Mouse (Mus musculus) hindbrain, embryonic 14.5 days (tissue): ENCODE measurements around the gene Eif5a. TPM values are rescaled to one million over a fixed set of nuclear protein-coding genes. Genes with fewer than 3 reads are reported as not detected.
A peak's percentile ranks its signal among the peaks of the same experiment; 100 is the strongest.
"Not testable (repeated sequence)": the region's sequence is repeated elsewhere in the genome, so short reads cannot be mapped to it uniquely, and the experiment has no call there.

Source experiments
- ATAC-seq: fragments of 200-750 bp; cut with Nextera tagmentation; 2 replicates; pipeline ENCODE4 v1.8.0; 2017; ENCODE audit warnings: moderate number of reproducible peaks, mild to moderate bottlenecking, moderate TSS enrichment, moderate library complexity; ENCODE audit not compliant: low FRiP score
- DNase-seq: peaks from one replicate; pipeline ENCODE4 v3.0.0-alpha.2; 2015; ENCODE audit warnings: low spot score
- H3K27ac ChIP-seq: fragments of 300-500 bp; sonication (generic); 2 replicates; pipeline ENCODE4 v1.5.1; 2014; ENCODE audit warnings: mild to moderate bottlenecking, moderate library complexity
- H3K27me3 ChIP-seq: fragments of 300-500 bp; sonication (generic); 2 replicates; pipeline ENCODE4 v1.6.1; 2014; ENCODE audit warnings: mild to moderate bottlenecking, low read length, mixed read lengths; ENCODE audit not compliant: control insufficient read depth, insufficient read depth
- H3K36me3 ChIP-seq: fragments of 300-500 bp; sonication (generic); replicated peaks from 2 replicates; pipeline ENCODE4 v1.6.1; 2014; ENCODE audit not compliant: control insufficient read depth, insufficient read depth
- H3K4me1 ChIP-seq: fragments of 300-500 bp; sonication (generic); replicated peaks from 2 replicates; pipeline ENCODE4 v1.6.1; 2014; ENCODE audit warnings: antibody characterized with exemption, low read length, mixed read lengths; ENCODE audit not compliant: control insufficient read depth, insufficient read depth
- H3K4me2 ChIP-seq: fragments of 300-500 bp; sonication (generic); replicated peaks from 2 replicates; pipeline ENCODE4 v1.6.1; 2014; ENCODE audit warnings: mild to moderate bottlenecking, moderate library complexity
- H3K4me3 ChIP-seq: fragments of 300-500 bp; sonication (generic); replicated peaks from 2 replicates; pipeline ENCODE4 v1.5.1; 2014; ENCODE audit warnings: mild to moderate bottlenecking, low read length
- H3K9ac ChIP-seq: fragments of 300-500 bp; sonication (generic); 2 replicates; pipeline ENCODE4 v1.6.1; 2014
- H3K9me3 ChIP-seq: fragments of 300-500 bp; sonication (generic); 2 replicates; pipeline ENCODE4 v1.6.1; 2016; ENCODE audit warnings: low read length; ENCODE audit not compliant: control insufficient read depth
- WGBS: fragments of 180-500 bp; shearing (Covaris S2); extraction: QIAGEN DNeasy Blood & Tissue Kit; methylation state at CpG from one replicate; pipeline ENCODE4 v1.1.7; 2014; 5-methylcytosine and 5-hydroxymethylcytosine counted together
- polyA plus RNA-seq: library from polyadenylated mRNA; unstranded; fragments of >200 nt; fragmentation: Nextera tagmentation; extraction: Ambion mirVana; gene quantifications from 2 replicates; pipeline ENCODE4 v1.2.1, GENCODE M21; 2014

The Eif5a gene
- polyA plus RNA-seq, 1 experiment from 2014 or later, result 1,061 TPM

GRCm38 (mm10) chr11:69930176-69930575, 8.4 kb upstream of the Eif5a start:
- not testable (repeated sequence) for H3K27ac ChIP-seq, H3K9me3 ChIP-seq, DNase-seq, H3K36me3 ChIP-seq, H3K4me1 ChIP-seq, H3K27me3 ChIP-seq, H3K4me2 ChIP-seq, ATAC-seq, H3K9ac ChIP-seq, H3K4me3 ChIP-seq
- 89% methylated on average over 8 of the region's 8 CpGs for WGBS

- Histone ChIP-seq H3K9ac (no peak overlapping the region), H3K4me2 (no peak overlapping the region), H3K4me1 (no peaks in the 10 kb centered on the region), H3K4me3 (no peak overlapping the region), H3K9me3 (no peaks in the 10 kb centered on the region), H3K36me3 (no peaks in the 10 kb centered on the region), H3K27ac (no peak overlapping the region), H3K27me3 (peaks cover 4% of the 10 kb centered on the region; the same call in 1 of the 2 replicates)
- no peak for ATAC-seq
- WGBS, result 83% methylated on average over 4 of the region's 4 CpGs
- no peak for DNase-seq
Observed at GRCm38 (mm10) chr11:69929712-69930111, 8.0 kb upstream of the Eif5a start.

- H3K36me3 ChIP-seq, result no peaks in the 10 kb centered on the region
- H3K9me3 ChIP-seq, result no peaks in the 10 kb centered on the region
- 96% methylated on average over 2 of the region's 2 CpGs for WGBS
Observed at GRCm38 (mm10) chr11:69927501-69927900, 5.7 kb upstream of the Eif5a start.

DNA sequence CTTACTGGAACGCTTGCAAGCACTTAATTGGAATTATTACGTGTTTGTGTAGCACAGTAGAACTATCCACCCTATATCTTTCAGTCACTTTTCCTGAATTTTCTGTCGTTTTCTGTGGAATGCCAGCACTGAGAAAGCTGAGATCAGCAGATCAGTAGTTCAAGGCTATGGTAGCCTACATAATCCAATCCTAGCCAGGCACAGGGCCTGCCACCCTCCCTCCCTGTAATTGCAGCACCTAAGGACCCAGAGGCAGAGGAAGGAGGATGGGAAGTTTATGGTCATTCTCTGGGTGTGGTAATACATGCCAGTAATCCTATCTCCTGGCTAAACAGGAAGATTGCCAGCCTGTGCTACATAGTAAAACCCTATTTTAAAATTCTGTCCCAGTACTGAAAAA, 1.0 kb upstream of the Eif5a start:
- Histone ChIP-seq H3K27me3 (no peaks in the 10 kb centered on the region), H3K4me2 (peak overlapping the region; percentile 68; the same call in 1 of the 2 replicates), H3K9me3 (no peaks in the 10 kb centered on the region), H3K9ac (peak overlapping the region; percentile 62; the same call in 1 of the 2 replicates), H3K36me3 (peaks cover 16% of the 10 kb centered on the region), H3K27ac (no peak overlapping the region), H3K4me3 (no peak overlapping the region), H3K4me1 (peaks cover 22% of the 10 kb centered on the region)
- WGBS, result 68% methylated on average over 3 of the region's 3 CpGs
- DNase-seq (no peak), ATAC-seq (no peak)

More at GRCm38 (mm10) chr11:69927501-69927900, 5.7 kb upstream of the Eif5a start:
- Histone ChIP-seq H3K4me3 (no peak overlapping the region), H3K27ac (no peak overlapping the region), H3K27me3 (no peaks in the 10 kb centered on the region), H3K9ac (no peak overlapping the region), H3K4me1 (peaks cover 3% of the 10 kb centered on the region; the same call in 1 of the 2 replicates), H3K4me2 (no peak overlapping the region)
- no peak for DNase-seq
- ATAC-seq, result no peak

DNA sequence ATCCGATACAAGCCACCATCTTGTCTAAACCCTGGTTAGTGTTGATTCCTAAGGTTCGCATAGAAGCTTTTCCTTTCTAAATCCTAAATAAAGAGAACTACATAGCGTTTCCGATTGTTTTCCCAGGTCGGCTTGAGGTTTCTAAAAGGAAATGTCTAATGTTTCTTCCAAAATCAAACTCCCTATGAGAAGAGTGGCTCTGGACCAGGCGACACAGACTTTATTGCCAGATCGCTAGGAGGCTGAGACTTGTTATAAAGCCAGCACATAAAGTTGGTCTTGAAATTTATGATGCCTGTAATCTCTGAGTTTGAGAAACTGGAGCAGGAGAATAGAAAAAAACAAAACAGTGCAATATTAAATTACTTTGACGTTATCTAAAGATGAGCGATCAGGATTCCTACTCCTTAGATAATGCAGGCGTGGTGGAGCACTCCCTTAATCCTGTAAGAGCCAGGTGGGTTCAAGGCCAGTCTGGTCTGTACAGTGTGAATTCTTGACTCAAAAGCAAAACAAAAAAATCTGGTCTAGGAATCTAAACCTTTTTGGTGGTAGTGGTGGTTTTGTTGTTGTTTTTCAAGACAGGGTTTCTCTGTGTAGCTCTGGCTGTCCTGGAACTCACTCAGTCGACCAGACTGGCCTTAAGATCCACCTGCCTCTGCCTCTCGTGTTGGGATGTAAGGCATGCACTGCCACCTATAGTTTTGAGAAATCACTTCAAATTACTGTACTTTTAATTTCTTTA, 426 bp upstream of the Eif5a start:
- no peaks in the 10 kb centered on the region for H3K27me3 ChIP-seq
- WGBS, result 4% methylated on average over 12 of the region's 12 CpGs
- H3K4me3 ChIP-seq, result peak overlapping the region; percentile 93
- H3K4me1 ChIP-seq, result peaks cover 22% of the 10 kb centered on the region
- no peaks in the 10 kb centered on the region for H3K9me3 ChIP-seq
- no peak for DNase-seq
- H3K9ac ChIP-seq, result peak overlapping the region; percentile 62
- peak overlapping the region; percentile 92 for H3K27ac ChIP-seq
- peak overlapping the region; percentile 68 for H3K4me2 ChIP-seq
- no peak for ATAC-seq
- H3K36me3 ChIP-seq, result peaks cover 22% of the 10 kb centered on the region

DNA sequence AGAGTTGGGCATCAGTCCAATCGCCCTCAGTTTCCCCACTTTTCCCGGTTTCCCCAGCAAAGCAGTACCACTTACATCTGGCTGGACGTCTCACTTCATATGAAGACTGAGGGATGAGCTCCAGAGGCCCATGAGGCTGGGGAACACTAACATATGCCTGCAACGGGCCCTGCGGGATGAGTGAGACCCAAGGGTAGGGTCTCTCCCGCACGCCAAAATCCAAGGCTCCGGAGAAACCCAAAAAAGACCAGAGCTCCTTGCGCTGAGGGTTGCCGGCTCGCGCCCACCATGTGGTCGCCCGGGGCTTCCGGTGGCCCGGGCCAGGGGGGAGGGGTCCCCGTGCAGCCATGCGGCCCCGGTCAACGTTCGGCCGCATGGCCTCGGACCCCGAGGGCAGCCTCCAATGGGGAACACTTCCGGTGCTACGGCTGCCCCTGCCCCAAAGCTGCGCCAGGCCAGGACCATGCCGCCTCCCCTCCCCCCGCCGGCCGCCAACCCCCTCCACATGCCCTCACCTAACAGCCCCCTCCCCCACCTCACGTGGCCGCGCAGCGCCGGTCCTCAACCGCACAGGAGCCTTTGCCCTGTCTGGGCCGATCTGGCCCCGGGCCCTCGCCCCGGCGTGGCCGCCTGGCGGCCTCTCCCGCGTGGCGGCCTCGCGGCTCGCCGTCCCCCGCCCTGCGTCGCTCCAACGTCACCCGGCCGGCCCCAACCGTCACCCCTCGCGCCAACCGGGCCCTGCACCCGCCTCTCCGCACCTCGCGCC, 1.3 kb downstream of the Eif5a start:
- no peak for DNase-seq

DNA sequence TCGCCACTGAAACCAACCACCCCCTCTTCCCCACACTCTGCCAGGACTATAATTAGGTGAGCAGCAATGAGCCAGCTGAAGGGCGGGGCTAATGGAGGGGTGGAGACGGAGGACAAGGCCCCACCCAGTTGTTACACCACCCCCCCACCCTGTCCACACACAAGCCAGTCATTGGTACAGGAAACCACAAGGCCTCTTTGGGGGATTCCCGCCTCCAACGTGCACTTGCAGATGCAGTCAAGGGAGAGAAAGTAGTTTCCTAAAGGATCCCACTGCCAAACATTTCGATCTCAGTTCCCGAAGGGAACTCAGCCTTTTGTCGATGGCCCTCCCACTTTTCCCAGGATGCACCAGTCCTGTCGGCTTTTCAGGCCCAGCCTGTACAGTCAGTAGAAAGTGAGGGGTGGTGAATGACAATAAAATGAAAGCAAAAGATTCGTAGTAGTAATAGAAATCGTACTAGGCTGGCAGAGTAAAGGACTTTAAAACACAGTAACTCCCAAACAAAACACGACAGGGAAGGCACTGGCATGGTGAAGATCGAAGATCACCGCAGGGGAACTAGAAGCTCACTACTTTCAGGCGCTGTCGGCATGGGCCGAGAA, 2.0 kb downstream of the Eif5a start:
- Histone ChIP-seq H3K4me1 (peaks cover 29% of the 10 kb centered on the region), H3K27me3 (no peaks in the 10 kb centered on the region), H3K9me3 (no peaks in the 10 kb centered on the region), H3K4me3 (peak overlapping the region; percentile 93), H3K4me2 (peak overlapping the region; percentile 97), H3K27ac (peak overlapping the region; percentile 94), H3K36me3 (peaks cover 46% of the 10 kb centered on the region), H3K9ac (peak overlapping the region; percentile 92)
- DNase-seq, result no peak
- no peak for ATAC-seq
- WGBS, result 2% methylated on average over 17 of the region's 17 CpGs

More for the DNA sequence above, 1.3 kb downstream of the Eif5a start:
- H3K9me3 ChIP-seq, result no peaks in the 10 kb centered on the region
- H3K4me1 ChIP-seq, result peaks cover 22% of the 10 kb centered on the region
- H3K4me2 ChIP-seq, result peak overlapping the region; percentile 97
- peaks cover 39% of the 10 kb centered on the region for H3K36me3 ChIP-seq
- H3K27ac ChIP-seq, result peak overlapping the region; percentile 94
- no peaks in the 10 kb centered on the region for H3K27me3 ChIP-seq
- ATAC-seq, result no peak; the same call in none of the 2 replicates
- H3K4me3 ChIP-seq, result peak overlapping the region; percentile 93
- WGBS, result 1% methylated on average over 49 of the region's 65 CpGs
- H3K9ac ChIP-seq, result peak overlapping the region; percentile 92

DNA sequence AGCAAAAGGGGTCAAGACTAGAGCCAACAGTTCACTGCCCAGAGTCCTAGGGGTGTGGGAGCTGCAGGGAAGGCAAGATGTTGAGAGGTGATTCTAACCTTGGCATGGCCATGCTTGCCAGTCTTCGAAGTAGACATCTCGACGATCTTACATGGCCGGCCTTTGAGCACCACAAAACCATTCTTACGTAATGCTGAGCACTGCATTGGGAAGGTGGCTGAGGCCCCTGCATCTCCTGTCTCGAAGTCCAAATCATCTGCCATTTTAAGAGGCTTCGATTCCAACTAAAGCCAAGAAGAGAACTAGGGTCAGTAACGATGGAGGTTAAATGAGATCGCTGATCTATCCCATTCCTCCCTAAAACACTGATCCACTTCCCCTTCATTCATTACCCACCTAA, 2.7 kb downstream of the Eif5a start:
- Histone ChIP-seq H3K27me3 (no peaks in the 10 kb centered on the region), H3K27ac (no peak overlapping the region), H3K4me2 (peak overlapping the region; percentile 97), H3K4me3 (peak overlapping the region; percentile 93), H3K4me1 (peaks cover 35% of the 10 kb centered on the region), H3K36me3 (peaks cover 47% of the 10 kb centered on the region), H3K9ac (peak overlapping the region; percentile 92; the same call in 1 of the 2 replicates), H3K9me3 (no peaks in the 10 kb centered on the region)
- DNase-seq (no peak), ATAC-seq (no peak)
- 84% methylated on average over 9 of the region's 9 CpGs for WGBS

GRCm38 (mm10) chr11:69918118-69918517, 3.6 kb downstream of the Eif5a start:
- 87% methylated on average over 5 of the region's 5 CpGs for WGBS
- H3K4me1 ChIP-seq, result peaks cover 40% of the 10 kb centered on the region
- no peak overlapping the region for H3K9ac ChIP-seq
- H3K36me3 ChIP-seq, result peaks cover 50% of the 10 kb centered on the region
- DNase-seq (no peak), ATAC-seq (no peak)
- no peak overlapping the region for H3K4me2 ChIP-seq
- H3K27me3 ChIP-seq, result no peaks in the 10 kb centered on the region
- H3K4me3 ChIP-seq, result no peak overlapping the region
- H3K9me3 ChIP-seq, result no peaks in the 10 kb centered on the region
- no peak overlapping the region for H3K27ac ChIP-seq
